Mouse (Mus musculus): Measurements from ENCODE around the gene Man2b2.
A peak's percentile ranks its signal among the peaks of the same experiment; 100 is the strongest.

Man2b2 gene

DNA sequence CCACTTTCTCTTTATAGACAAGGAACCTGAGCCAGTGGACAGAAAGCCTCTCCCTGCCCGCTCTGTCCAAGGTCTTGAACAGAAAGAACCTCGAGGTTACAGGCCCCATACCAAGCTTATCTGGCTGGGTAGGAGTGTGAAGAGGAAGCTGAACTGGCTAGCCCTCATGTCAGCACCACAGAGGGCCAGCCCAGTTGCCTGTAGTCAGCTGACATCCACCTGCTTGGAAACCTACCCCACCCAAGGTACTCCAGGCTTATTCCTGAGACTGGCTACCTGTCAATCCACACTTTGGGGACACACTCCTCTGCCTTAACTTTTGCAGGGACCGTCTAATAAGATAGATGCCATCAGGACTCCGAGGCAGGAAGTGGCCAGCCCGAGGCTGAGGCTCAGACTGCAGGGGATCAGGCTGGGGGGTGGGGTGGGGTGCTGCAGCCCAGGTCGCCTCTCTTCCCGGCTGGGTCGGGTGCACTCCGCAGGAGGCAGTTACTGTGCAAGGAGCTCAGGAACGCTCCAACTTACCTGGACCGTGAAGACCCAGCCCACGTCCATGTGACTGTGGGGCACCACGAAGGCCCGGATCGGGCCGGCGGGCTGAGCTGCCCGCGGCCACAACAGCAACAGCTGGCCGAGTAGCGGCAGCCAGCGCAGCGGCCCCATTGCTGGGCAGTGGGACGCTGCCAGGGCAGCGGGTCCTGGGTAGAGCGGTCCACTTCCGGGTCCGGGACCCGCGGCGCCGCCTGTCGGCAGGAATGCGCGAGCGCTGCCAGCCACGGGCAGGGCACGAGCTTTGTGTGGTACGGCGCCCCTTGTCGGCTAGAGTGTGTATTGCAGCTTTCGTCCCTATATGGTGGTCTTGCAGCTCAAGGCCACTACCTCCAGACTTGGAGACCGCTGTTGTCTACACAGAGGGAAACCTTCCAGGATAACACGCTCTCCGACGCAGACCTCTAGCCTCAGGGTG is at the start of gene Man2b2:
Gene Man2b2 (minus strand): TSS at position 741 of the 967 bp plus-strand sequence.
- peak; percentile 71 for ATAC-seq (ENCODE audit: insufficient number of reproducible peaks, low FRiP score, low TSS enrichment)

- ATAC-seq (ENCODE audit: insufficient number of reproducible peaks, low FRiP score, low TSS enrichment), result no peak
These were observed 48.3 kb upstream of the Man2b2 start for GRCm38 (mm10) chr5:36878801-36879200.

- 0 out of 2 replicates have a peak, but pooled peaks have one; percentile 2 for ATAC-seq (ENCODE audit: insufficient number of reproducible peaks, low FRiP score, low TSS enrichment)
These were observed 47.2 kb upstream of the Man2b2 start for GRCm38 (mm10) chr5:36877641-36878040.

GRCm38 (mm10) chr5:36876777-36877396 is 46.4 kb upstream of the Man2b2 start:
- no peak for ATAC-seq (ENCODE audit: insufficient number of reproducible peaks, low FRiP score, low TSS enrichment)

DNA sequence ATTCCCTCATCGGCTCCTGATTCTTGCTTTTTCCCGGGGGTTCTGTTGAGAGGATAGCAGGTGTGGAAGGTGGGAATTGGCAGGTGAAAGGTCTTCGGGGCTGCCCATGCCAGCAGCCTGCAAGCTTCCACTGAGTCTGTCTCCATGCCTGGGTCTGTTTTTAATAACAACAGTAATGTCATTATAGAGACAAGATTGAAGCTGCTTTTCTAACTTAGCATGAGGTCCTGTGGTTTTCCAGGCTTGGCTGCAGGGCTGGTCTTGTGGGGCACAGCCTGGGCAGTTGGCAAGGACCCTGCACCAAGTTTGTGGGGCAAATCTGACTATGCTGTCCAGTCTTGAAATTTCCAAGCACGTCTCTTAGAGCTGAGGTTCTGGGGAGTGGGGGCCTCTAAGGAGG is 45.5 kb upstream of the Man2b2 start:
- ATAC-seq (ENCODE audit: insufficient number of reproducible peaks, low FRiP score, low TSS enrichment), result no peak

GRCm38 (mm10) chr5:36870916-36871315 is 40.5 kb upstream of the Man2b2 start:
- ATAC-seq (ENCODE audit: insufficient number of reproducible peaks, low FRiP score, low TSS enrichment), result no peak

GRCm38 (mm10) chr5:36869578-36870236 is 39.3 kb upstream of the Man2b2 start:
- ATAC-seq (ENCODE audit: insufficient number of reproducible peaks, low FRiP score, low TSS enrichment), result peak; percentile 18; the same call in 1 of the 2 replicates

DNA sequence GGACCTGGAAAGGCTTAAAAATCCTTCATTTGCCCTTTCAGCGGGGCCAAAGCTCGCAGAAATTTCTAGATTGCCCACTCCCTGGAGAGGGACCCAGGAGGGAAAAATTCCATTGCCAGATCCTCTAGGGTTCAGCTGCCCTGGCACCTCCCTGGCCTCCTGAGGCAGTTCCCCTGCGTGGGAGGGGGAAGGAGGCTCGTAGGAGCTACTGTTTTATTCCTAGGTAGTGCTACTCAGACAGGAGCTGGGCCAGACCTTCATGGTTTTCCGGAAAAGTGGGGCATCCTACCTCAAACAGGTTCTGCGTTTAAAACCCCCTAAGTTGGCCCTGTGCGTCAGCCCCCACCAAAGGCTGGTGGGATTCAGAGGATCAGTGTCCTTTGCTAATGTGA is 38.7 kb upstream of the Man2b2 start:
- 0 out of 2 replicates have a peak, but pooled peaks have one; percentile 23 for ATAC-seq (ENCODE audit: insufficient number of reproducible peaks, low FRiP score, low TSS enrichment)

DNA sequence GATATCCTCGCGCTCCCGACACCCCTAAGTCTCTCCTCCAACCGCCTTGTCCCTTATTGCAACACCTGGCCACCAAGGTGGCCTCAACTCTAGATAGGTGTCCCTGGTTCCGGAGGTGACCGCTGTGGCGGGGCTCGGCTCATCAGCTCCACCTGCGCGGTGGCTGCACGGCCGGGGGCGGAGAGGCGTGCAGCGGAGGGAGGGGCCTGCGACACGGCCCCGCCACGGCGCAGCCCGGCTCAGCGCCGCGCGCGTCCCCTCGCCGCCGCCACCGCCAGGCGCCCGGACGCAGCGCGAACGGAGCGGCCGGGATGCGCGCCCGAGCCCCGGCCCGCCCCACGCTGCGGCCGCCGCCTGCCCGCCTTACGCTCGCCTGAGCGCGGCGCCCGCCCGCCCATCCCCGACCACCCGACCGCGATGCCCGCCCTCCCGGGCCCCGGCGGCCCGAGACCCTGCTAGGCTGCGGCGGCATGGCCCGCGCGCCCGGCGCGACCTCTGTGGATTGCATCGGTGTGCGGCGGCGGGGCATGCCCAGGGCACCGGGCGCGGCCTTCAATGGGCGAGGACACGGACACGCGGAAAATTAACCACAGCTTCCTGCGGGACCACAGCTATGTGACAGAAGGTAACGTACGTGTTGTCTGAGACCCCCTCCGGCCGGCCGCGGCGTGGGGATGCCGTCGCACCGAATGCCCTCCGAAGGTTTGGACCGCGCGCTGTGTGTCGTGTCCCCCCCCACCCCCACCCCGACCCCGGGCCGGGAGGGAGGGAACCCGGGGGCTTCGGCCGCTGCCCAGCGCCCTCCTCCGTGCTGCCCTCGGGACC is 38.0 kb upstream of the Man2b2 start, which contains the start of gene Ppp2r2c:
Gene Ppp2r2c (plus strand): TSS at position 248 of the 825 bp plus-strand sequence.
- ATAC-seq (ENCODE audit: insufficient number of reproducible peaks, low FRiP score, low TSS enrichment), result peak; percentile 68

DNA sequence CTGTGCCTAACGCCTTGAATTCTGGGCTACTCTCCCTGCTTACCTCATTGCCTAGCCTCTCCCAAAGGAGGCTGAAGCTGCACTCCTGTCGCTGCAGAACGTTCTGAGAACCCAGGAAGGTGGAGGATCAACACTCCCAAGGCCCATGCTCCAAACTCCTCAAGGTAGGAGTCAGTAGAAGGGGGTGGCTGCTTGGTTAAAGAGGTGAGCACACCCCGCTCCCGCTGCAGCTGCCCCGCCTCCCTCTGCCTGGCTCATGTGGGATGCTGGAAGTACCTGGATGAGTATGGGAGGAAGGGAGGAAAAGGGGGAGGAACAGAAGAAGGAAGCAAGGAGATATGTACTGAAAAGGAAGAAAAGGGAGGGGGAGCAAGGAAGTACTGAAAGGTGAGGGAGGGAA is 37.1 kb upstream of the Man2b2 start:
- peak; percentile 29 for ATAC-seq (ENCODE audit: insufficient number of reproducible peaks, low FRiP score, low TSS enrichment)

DNA sequence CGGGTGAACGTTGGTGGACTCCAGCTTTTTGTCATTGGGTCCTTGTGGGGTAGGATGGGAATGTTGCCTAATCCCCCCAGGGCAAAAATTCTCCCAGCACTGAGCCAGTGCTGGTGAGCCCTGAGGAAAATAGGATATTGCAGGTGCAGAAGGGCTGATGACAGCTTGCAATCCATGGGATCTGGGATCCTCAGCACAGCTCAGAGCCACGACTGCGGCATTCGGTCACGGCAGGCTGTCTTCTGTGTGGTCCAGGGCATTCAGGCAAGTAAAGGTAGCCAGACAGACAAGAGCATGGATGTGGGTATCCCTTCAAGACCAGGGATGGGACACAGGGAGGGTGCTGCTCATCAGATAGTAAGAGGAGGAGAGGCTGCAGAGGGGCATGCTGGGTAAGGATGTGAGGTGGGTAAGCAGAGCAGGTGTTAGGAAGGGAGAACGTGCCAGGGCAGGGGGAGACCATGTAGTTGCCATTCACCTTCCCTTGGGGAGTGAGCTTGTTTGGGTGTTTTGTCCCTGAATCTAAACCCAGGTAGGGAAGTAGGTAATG is 36.3 kb upstream of the Man2b2 start:
- no peak for ATAC-seq (ENCODE audit: insufficient number of reproducible peaks, low FRiP score, low TSS enrichment)

DNA sequence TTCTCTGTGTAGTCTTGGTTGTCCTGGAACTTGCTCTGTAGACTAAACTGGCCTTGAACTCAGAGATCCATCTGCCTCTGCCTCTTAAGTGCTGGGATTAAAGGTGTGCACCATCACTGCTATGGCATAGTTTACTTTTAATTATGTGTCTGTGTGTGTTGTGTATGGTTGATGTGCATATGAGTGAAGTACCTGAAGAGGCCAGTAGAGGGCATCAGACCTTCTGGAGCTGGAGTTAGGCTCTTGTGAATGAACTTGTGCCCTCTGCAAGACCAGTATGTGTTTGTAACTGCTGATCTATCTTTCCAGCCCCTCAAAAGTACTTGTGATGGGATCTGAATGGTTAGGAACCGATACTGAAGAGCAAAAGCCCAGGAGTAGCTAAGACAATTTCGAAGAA is 30.6 kb upstream of the Man2b2 start:
- no peak for ATAC-seq (ENCODE audit: insufficient number of reproducible peaks, low FRiP score, low TSS enrichment)

- no peak for ATAC-seq (ENCODE audit: insufficient number of reproducible peaks, low FRiP score, low TSS enrichment)
These were observed 27.1 kb upstream of the Man2b2 start for GRCm38 (mm10) chr5:36857546-36857945.

DNA sequence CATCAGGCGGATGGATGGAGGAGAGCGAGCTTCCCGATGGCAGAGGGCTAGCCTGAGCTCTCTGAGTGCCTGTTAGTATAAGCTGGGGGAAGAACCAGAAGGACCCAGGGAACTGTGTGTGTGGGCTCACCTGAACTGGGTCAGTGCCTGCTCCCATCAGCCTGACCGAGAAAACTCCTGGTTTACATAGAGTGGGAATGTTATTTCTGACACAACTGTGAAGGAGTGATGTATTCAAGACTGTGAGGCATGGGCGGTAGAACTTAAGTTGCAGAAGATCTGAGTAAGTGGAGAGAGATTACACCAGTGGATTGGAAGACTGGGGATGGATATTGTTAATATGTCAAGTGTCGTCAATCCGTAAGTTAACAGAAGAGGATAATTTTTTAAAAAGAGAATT is 26.1 kb upstream of the Man2b2 start:
- ATAC-seq (ENCODE audit: insufficient number of reproducible peaks, low FRiP score, low TSS enrichment), result no peak

- no peak for ATAC-seq (ENCODE audit: insufficient number of reproducible peaks, low FRiP score, low TSS enrichment)
These were observed 24.7 kb upstream of the Man2b2 start for GRCm38 (mm10) chr5:36855180-36855579.

GRCm38 (mm10) chr5:36851572-36851971 is 21.1 kb upstream of the Man2b2 start:
- no peak for ATAC-seq (ENCODE audit: insufficient number of reproducible peaks, low FRiP score, low TSS enrichment)

DNA sequence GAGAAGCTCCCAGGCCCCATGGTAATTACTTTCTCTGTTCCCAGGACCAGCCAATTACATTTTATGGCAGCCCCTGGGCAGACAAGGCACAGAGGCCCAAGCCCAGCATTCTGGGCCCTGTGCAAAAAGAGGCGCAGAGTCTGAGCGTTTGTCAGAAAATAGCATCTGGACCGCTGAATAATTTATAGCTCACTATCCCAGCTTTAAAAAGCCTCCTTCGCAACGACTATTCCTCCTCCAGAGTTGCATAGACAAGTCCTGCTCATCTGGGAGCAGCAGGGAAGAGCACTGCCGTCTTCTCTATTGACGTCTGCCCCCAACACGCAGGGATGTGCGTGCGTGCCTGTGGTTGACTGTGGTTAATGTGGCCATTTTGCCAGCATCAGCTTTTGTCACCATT is 14.0 kb upstream of the Man2b2 start:
- no peak for ATAC-seq (ENCODE audit: insufficient number of reproducible peaks, low FRiP score, low TSS enrichment)

DNA sequence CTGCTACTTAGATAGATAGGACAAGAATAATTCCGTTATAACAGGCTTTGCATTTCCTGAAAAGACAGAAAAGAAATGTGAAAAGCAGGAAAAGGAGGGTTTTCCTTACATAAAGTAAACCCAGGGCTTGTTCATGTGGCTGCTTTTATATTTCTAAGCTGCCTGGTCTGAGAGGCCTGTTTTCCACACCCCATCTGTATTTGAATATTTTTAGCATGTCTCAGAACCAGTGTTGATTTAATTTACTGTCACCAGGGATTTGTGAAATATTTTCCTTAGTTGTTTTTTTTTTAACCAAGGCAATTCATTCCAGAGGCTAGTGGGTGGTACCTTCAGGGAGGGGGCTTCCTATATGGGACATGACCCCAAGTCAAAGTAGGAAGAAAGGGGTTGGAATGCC is 11.2 kb upstream of the Man2b2 start:
- no peak for ATAC-seq (ENCODE audit: insufficient number of reproducible peaks, low FRiP score, low TSS enrichment)

- no peak for ATAC-seq (ENCODE audit: insufficient number of reproducible peaks, low FRiP score, low TSS enrichment)
These were observed 9.6 kb upstream of the Man2b2 start for GRCm38 (mm10) chr5:36840092-36840491.

GRCm38 (mm10) chr5:36839602-36840001 is 9.1 kb upstream of the Man2b2 start:
- ATAC-seq (ENCODE audit: insufficient number of reproducible peaks, low FRiP score, low TSS enrichment), result no peak
